Mouse (Mus musculus): ENCODE results near the gene Draxin.
"Not testable (repeated sequence)": the region's sequence is repeated elsewhere in the genome, so short reads cannot be mapped to it uniquely, and the experiment has no call there.

The Draxin gene

DNA sequence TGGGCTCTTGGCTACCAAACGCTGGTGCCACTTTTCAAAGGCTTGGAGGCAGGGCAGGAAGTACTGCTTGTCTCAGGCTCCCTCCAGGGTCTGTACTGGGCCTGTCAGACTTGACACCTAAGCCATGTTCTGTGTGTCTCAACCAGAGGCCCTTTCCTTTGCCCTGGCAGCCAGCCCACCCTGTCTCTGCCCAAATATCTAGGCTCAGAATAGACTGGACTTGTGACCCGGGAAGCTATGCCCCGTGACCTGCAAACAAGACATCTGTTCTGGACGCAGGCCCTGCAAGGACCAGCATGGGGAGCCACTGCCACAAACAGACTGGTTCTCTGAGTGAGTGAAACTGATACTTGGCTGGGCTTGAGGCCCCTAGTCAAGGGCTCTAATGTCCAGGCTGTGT is 73.7 kb downstream of the Draxin start:
- DNase-seq (ENCODE audit: low spot score) = no peak

- DNase-seq (ENCODE audit: low spot score) = no peak
These were observed 74.3 kb downstream of the Draxin start for GRCm38 (mm10) chr4:148056246-148056645.

- DNase-seq (ENCODE audit: low spot score) = no peak
These were observed 75.4 kb downstream of the Draxin start for GRCm38 (mm10) chr4:148054961-148055695.

- no peak for DNase-seq (ENCODE audit: low spot score)
These were observed 77.0 kb downstream of the Draxin start for GRCm38 (mm10) chr4:148053417-148053920.

GRCm38 (mm10) chr4:148052976-148053375 is 77.5 kb downstream of the Draxin start:
- no peak for DNase-seq (ENCODE audit: low spot score)

GRCm38 (mm10) chr4:148051886-148052285 is 78.6 kb downstream of the Draxin start:
- no peak for DNase-seq (ENCODE audit: low spot score)

GRCm38 (mm10) chr4:148051046-148051776 is 79.3 kb downstream of the Draxin start:
- no peak for DNase-seq (ENCODE audit: low spot score)

GRCm38 (mm10) chr4:148050396-148050914 is 80.0 kb downstream of the Draxin start:
- DNase-seq (ENCODE audit: low spot score) = not testable (repeated sequence)

All from ovary, postnatal 14 days (tissue).